Mouse (Mus musculus) forebrain, embryonic 15.5 days (tissue): ENCODE measurements at regions not wholly inside any gene's neighbourhood (a gene's known extent, or its start where the extent isn't known, plus 50 kb on each side); places are given as distances from the start of the nearest gene placed in this dataset.

Source experiments
- ATAC-seq: fragments of 200-750 bp; cut with Nextera tagmentation; replicated peaks from 2 replicates; pipeline ENCODE4 v1.8.0; 2017; ENCODE audit warnings: mild to moderate bottlenecking, moderate TSS enrichment, moderate library complexity
- H3K27ac ChIP-seq: fragments of 300-500 bp; sonication (generic); replicated peaks from 2 replicates; pipeline ENCODE4 v1.5.1; 2015; ENCODE audit warnings: mild to moderate bottlenecking, inconsistent platforms
- H3K27me3 ChIP-seq: fragments of 300-500 bp; sonication (generic); 2 replicates; pipeline ENCODE4 v1.6.1; 2015; ENCODE audit warnings: inconsistent platforms
- H3K36me3 ChIP-seq: fragments of 300-500 bp; sonication (generic); 2 replicates; pipeline ENCODE4 v1.6.1; 2015; ENCODE audit warnings: mild to moderate bottlenecking, inconsistent platforms
- H3K4me1 ChIP-seq: fragments of 300-500 bp; sonication (generic); 2 replicates; pipeline ENCODE4 v1.6.1; 2015; ENCODE audit warnings: inconsistent platforms
- H3K4me2 ChIP-seq: fragments of 300-500 bp; sonication (generic); replicated peaks from 2 replicates; pipeline ENCODE4 v1.6.1; 2015; ENCODE audit warnings: mild to moderate bottlenecking, inconsistent platforms
- H3K4me3 ChIP-seq: fragments of 300-500 bp; sonication (generic); 2 replicates; pipeline ENCODE4 v1.5.1; 2015; ENCODE audit warnings: mild to moderate bottlenecking, inconsistent platforms
- H3K9ac ChIP-seq: fragments of 300-500 bp; sonication (generic); replicated peaks from 2 replicates; pipeline ENCODE4 v1.6.1; 2015; ENCODE audit warnings: mild to moderate bottlenecking, inconsistent platforms
- H3K9me3 ChIP-seq: fragments of 300-500 bp; sonication (generic); 2 replicates; pipeline ENCODE4 v1.6.1; 2016; ENCODE audit warnings: inconsistent platforms
- WGBS: fragments of 180-500 bp; shearing (Covaris S2); methylation state at CpG from one replicate; pipeline ENCODE4 v1.1.7; 2015; ENCODE audit warnings: mixed read lengths; 5-methylcytosine and 5-hydroxymethylcytosine counted together

GRCm38 (mm10) chr4:87662876-87663275 is 370.3 kb downstream of the Mllt3 start:
- Histone ChIP-seq H3K9me3 (no peaks in the 10 kb centered on the region), H3K4me3 (no peak overlapping the region), H3K9ac (no peak overlapping the region), H3K4me2 (no peak overlapping the region), H3K4me1 (peaks cover 16% of the 10 kb centered on the region), H3K36me3 (no peaks in the 10 kb centered on the region), H3K27ac (no peak overlapping the region), H3K27me3 (no peaks in the 10 kb centered on the region)
- WGBS: 83% methylated on average over 2 of the region's 2 CpGs
- ATAC-seq: no peak

DNA sequence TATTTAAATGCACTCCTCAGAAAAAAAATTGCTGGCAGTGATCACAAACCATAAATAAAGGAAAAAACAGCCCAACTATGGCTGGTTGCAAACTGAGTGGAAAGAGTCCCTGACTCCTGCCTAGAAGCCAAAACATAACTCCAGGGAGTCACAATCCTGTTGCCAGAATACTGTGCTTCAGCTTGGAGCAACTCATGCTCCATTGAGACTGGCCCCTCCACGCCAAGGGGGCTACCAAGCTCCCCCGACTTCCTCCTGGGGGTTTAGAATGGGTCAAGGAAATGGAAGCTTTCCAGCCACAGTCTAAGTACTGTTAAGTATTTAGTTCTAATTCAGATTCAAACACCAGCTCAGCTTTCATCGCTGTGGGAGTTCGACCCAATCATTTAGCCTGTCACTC is 374.8 kb downstream of the Mllt3 start:
- Histone ChIP-seq H3K9me3 (no peaks in the 10 kb centered on the region), H3K27ac (no peak overlapping the region), H3K4me1 (peaks cover 17% of the 10 kb centered on the region; the same call in 1 of the 2 replicates), H3K4me3 (no peak overlapping the region), H3K27me3 (no peaks in the 10 kb centered on the region), H3K9ac (no peak overlapping the region), H3K36me3 (no peaks in the 10 kb centered on the region), H3K4me2 (no peak overlapping the region)
- ATAC-seq: no peak
- 27% methylated on average over 4 of the region's 4 CpGs for WGBS

- no peaks in the 10 kb centered on the region for H3K9me3 ChIP-seq
- H3K36me3 ChIP-seq: no peaks in the 10 kb centered on the region
- no peak for ATAC-seq
- peaks cover 19% of the 10 kb centered on the region; the same call in 1 of the 2 replicates for H3K4me1 ChIP-seq
- no peak overlapping the region for H3K4me3 ChIP-seq
- no peak overlapping the region for H3K27ac ChIP-seq
- no peak overlapping the region for H3K4me2 ChIP-seq
- 63% methylated on average over 2 of the region's 2 CpGs for WGBS
- no peaks in the 10 kb centered on the region for H3K27me3 ChIP-seq
- no peak overlapping the region for H3K9ac ChIP-seq
Measured at GRCm38 (mm10) chr4:87657855-87658254, 375.3 kb downstream of the Mllt3 start.

- H3K27me3 ChIP-seq: no peaks in the 10 kb centered on the region
- no peak for ATAC-seq
Measured at GRCm38 (mm10) chr4:87653440-87654165, 379.6 kb downstream of the Mllt3 start.

DNA sequence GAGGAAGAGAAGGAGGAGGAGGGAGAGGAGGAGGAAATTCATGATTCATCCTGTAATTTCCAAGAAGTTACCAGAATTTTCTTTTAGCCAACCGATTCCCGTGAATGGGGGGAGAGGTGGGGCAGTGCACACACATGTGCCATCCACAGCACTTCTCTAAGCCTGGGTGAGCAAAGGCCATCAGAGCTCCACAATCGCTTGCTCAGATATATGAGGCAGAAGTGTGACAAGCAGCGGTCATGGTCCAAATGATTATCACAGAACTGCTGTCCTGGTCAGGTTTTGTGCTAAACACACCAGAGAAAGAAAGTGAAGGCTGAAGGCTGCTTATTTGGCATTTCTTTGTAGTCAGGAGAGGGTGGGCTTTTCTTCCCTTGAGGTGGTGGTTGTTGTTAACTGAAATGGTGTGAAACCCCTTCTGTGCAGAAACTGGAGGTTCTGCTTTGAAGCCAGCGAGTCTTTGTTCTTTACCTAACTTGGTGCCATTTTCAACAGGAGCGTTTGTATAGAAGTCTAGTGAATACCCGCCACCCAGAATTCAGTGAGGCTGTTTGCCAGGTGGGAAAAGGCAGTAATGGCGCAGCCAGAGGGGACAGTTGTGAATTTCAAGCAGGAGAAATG is 380.7 kb downstream of the Mllt3 start:
- WGBS: 37% methylated on average over 8 of the region's 8 CpGs

More at GRCm38 (mm10) chr4:87653440-87654165, 379.6 kb downstream of the Mllt3 start:
- H3K9me3 ChIP-seq: no peaks in the 10 kb centered on the region
- 48% methylated on average over 5 of the region's 5 CpGs for WGBS
- H3K4me3 ChIP-seq: no peak overlapping the region
- no peaks in the 10 kb centered on the region for H3K36me3 ChIP-seq
- no peak overlapping the region for H3K9ac ChIP-seq
- no peak overlapping the region for H3K27ac ChIP-seq
- H3K4me1 ChIP-seq: peaks cover 50% of the 10 kb centered on the region
- no peak overlapping the region for H3K4me2 ChIP-seq

DNA sequence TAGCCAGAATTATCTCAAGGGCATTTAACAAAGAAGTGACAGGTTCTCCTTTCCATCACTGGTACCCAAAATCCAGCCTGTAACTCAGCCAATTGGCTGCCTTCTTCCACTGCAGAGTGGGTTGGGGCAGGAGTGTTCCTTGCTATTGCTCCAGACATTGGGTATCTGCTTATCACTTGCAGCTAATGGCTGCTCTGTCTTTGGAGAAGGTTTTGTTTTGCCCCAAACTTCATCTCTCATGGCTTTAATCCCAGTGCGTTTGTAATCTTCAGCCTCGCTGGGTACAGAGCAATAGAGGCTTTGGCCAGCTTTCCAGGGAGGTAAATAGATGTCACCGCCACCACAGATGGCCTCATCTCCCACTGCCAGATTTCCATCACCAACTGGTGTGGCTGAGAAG is 381.9 kb downstream of the Mllt3 start:
- H3K4me3 ChIP-seq: no peak overlapping the region
- H3K9ac ChIP-seq: no peak overlapping the region
- H3K4me2 ChIP-seq: no peak overlapping the region
- peaks cover 51% of the 10 kb centered on the region for H3K4me1 ChIP-seq
- 14% methylated on average over 3 of the region's 3 CpGs for WGBS
- ATAC-seq: peak; percentile 72
- H3K36me3 ChIP-seq: no peaks in the 10 kb centered on the region
- no peaks in the 10 kb centered on the region for H3K9me3 ChIP-seq
- H3K27ac ChIP-seq: peak overlapping the region; percentile 74
- no peaks in the 10 kb centered on the region; the same call in 1 of the 2 replicates for H3K27me3 ChIP-seq

More for the DNA sequence above, 380.7 kb downstream of the Mllt3 start:
- Histone ChIP-seq H3K9ac (no peak overlapping the region), H3K27me3 (no peaks in the 10 kb centered on the region), H3K27ac (peak overlapping the region; percentile 74), H3K4me1 (peaks cover 51% of the 10 kb centered on the region), H3K9me3 (no peaks in the 10 kb centered on the region), H3K4me3 (no peak overlapping the region), H3K36me3 (no peaks in the 10 kb centered on the region), H3K4me2 (no peak overlapping the region)
- ATAC-seq: no peak

- no peak overlapping the region for H3K4me3 ChIP-seq
- no peak overlapping the region for H3K9ac ChIP-seq
- no peak overlapping the region for H3K4me2 ChIP-seq
- peaks cover 51% of the 10 kb centered on the region for H3K4me1 ChIP-seq
- peak; percentile 78 for ATAC-seq
- H3K27ac ChIP-seq: peak overlapping the region; percentile 74
- WGBS: 6% methylated on average over 6 of the region's 6 CpGs
- no peaks in the 10 kb centered on the region for H3K36me3 ChIP-seq
- H3K9me3 ChIP-seq: no peaks in the 10 kb centered on the region
- no peaks in the 10 kb centered on the region; the same call in 1 of the 2 replicates for H3K27me3 ChIP-seq
Measured at GRCm38 (mm10) chr4:87650837-87651236, 382.3 kb downstream of the Mllt3 start.

DNA sequence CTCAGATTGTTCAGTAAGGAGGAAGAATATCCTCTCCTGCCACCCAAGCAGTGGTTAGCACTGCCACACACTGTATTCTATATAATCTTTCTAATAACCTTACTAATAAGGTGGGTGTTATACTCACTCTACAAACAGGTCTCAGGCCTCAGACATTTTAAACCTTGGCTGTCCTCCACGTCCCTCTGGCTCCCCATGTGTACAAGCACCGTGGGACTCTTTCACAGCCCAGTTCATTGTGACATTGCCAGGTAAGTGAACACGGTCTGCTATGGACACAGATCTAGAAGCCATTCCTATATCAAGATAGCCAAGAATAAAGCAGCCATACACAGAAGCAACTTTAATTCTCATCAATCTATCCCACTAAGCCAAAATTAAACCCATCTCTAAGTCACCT is 382.8 kb downstream of the Mllt3 start:
- H3K9me3 ChIP-seq: no peaks in the 10 kb centered on the region
- H3K4me1 ChIP-seq: peaks cover 51% of the 10 kb centered on the region
- no peak overlapping the region for H3K4me2 ChIP-seq
- H3K9ac ChIP-seq: no peak overlapping the region
- 13% methylated on average over 3 of the region's 3 CpGs for WGBS
- H3K27ac ChIP-seq: peak overlapping the region; percentile 74
- no peaks in the 10 kb centered on the region; the same call in 1 of the 2 replicates for H3K27me3 ChIP-seq
- peak; percentile 21 for ATAC-seq
- no peaks in the 10 kb centered on the region for H3K36me3 ChIP-seq
- no peak overlapping the region for H3K4me3 ChIP-seq

DNA sequence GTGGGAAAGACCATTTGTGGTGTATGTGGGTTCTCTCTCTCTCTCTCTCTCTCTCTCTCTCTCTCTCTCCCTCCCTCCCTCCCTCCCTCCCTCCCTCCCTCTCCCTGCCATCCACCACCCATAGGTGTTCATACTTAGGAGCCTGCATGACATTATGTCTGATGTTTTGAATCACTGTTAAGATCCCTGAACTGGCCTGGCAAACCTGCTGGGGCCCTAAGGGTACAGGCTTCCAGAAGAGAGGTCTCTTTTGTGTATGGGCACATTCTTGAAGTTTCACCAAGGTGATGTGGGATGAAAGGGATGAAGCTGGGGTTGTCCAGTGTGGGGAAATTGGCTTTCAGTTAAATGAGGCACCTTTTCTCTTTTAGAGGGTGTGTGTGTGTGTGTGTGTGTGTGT is 384.2 kb downstream of the Mllt3 start:
- no peaks in the 10 kb centered on the region for H3K9me3 ChIP-seq
- H3K4me3 ChIP-seq: no peak overlapping the region
- no peak overlapping the region for H3K4me2 ChIP-seq
- no peaks in the 10 kb centered on the region for H3K36me3 ChIP-seq
- H3K27me3 ChIP-seq: no peaks in the 10 kb centered on the region; the same call in 1 of the 2 replicates
- ATAC-seq: peak; percentile 7; the same call in 1 of the 2 replicates
- no peak overlapping the region for H3K9ac ChIP-seq
- peaks cover 49% of the 10 kb centered on the region for H3K4me1 ChIP-seq
- peak overlapping the region; percentile 73 for H3K27ac ChIP-seq

DNA sequence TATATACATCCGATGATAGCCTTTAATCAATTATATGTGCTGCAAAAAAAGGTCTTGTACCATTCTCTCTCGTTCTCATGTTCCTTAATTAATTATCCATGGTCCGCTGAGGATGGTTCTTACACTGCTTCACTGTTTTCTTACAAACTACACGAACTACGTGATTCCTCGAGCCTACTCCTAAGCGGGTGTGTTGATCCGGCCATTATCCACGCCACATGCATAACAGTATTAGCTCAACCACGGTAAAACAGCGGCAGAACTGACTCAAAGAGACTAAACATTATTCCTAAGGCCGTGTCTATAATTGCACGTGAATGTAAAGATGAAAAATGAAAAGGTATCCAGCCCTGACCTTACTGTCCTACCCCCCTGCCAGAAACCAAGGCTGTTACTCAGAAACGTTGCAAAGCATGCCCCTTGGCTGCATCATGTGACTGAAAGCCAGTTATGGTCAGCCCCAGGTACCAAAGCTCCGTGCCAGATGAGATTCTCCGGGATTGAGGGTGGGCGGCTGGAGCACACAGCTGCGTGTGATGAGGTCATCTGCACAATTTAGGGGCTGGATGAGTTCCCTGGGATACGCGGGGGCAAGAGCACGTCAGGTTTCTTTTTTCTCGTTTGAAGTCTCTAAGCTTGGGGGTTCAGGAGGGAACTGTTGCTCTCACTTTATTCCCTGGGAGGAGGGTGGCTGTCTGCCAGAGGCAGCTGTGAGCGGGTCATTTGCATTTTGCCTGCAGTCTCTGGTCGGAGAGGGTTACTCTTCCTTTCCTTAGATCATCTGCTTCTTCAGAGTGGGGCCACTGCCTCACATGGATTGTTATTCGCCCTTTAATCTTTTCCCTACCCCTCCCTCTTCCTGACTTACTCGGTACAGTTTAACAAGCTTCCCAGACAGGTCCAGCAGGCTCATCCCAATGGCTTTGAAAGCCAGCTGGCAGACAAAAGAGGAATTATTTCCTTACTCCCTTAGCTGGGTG is 384.9 kb downstream of the Mllt3 start:
- H3K27me3 ChIP-seq: no peaks in the 10 kb centered on the region; the same call in 1 of the 2 replicates
- H3K36me3 ChIP-seq: no peaks in the 10 kb centered on the region
- no peaks in the 10 kb centered on the region for H3K9me3 ChIP-seq
- peak overlapping the region; percentile 15 for H3K9ac ChIP-seq
- H3K4me1 ChIP-seq: peaks cover 42% of the 10 kb centered on the region
- H3K4me3 ChIP-seq: peak overlapping the region; percentile 30
- H3K27ac ChIP-seq: peak overlapping the region; percentile 73
- ATAC-seq: peak; percentile 62
- 3% methylated on average over 26 of the region's 26 CpGs for WGBS
- peak overlapping the region; percentile 58 for H3K4me2 ChIP-seq

DNA sequence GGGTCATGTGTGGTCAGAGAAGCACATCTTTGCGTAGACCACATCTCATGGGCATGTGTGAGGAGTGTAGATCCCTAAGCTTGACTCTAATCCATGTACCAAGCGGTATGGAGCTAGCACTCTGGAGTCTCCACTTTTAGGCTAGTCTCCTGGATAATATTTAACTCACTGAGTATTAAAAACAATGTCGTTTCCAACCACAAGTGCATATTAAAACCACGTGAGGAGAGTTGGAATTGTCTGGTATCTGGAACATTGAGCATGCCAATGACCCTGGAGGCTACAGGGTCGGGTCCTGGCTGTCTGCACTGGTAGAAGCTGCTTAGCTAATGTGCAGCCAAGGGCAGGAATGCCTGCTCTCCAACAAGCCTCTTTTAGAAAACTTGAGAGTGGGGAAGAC is 391.2 kb downstream of the Mllt3 start:
- Histone ChIP-seq H3K27me3 (no peaks in the 10 kb centered on the region; the same call in 1 of the 2 replicates), H3K9me3 (no peaks in the 10 kb centered on the region), H3K4me2 (no peak overlapping the region), H3K9ac (no peak overlapping the region), H3K36me3 (no peaks in the 10 kb centered on the region), H3K27ac (no peak overlapping the region), H3K4me3 (no peak overlapping the region), H3K4me1 (peaks cover 8% of the 10 kb centered on the region)
- WGBS: 89% methylated on average over 5 of the region's 5 CpGs
- no peak for ATAC-seq

- ATAC-seq: no peak
- no peaks in the 10 kb centered on the region for H3K27me3 ChIP-seq
- no peaks in the 10 kb centered on the region for H3K9me3 ChIP-seq
- no peaks in the 10 kb centered on the region for H3K36me3 ChIP-seq
- WGBS: 89% methylated on average over 3 of the region's 3 CpGs
- peaks cover 8% of the 10 kb centered on the region for H3K4me1 ChIP-seq
- no peak overlapping the region for H3K9ac ChIP-seq
- no peak overlapping the region for H3K27ac ChIP-seq
- no peak overlapping the region for H3K4me3 ChIP-seq
- H3K4me2 ChIP-seq: no peak overlapping the region
Measured at GRCm38 (mm10) chr4:87641551-87641950, 391.6 kb downstream of the Mllt3 start.
